Mouse (Mus musculus): ENCODE data around the gene Gimap9. TPM values are rescaled to one million over a fixed set of nuclear protein-coding genes. Genes with fewer than 3 reads are reported as not detected.
"Not testable (repeated sequence)": the region's sequence is repeated elsewhere in the genome, so short reads cannot be mapped to it uniquely, and the experiment has no call there.

The Gimap9 gene
- polyA plus RNA-seq, 1 experiment, result 0.65 TPM

- H3K4me3 ChIP-seq (ENCODE audit: insufficient read depth, low read length), result no peak overlapping the region
These were observed 1.0 kb downstream of the Gimap9 start for GRCm38 (mm10) chr6:48676860-48677415.

GRCm38 (mm10) chr6:48677492-48678345 lies 1.8 kb downstream of the Gimap9 start:
- H3K4me1 ChIP-seq (ENCODE audit: control insufficient read depth, insufficient read depth, low read length), result peaks cover 1% of the 10 kb centered on the region; the same call in 1 of the 2 replicates
- H3K27ac ChIP-seq (ENCODE audit: insufficient read depth, low read length), result no peak overlapping the region
- no peak for TF ChIP-seq CTCF (IDR thresholded peaks at IDR 0.05; ENCODE audit: extremely low read depth, insufficient read depth, low read length)
- TF ChIP-seq POLR2A (IDR thresholded peaks at IDR 0.05; ENCODE audit: extremely low read depth, insufficient read depth, low read length), result no peak
- H3K4me3 ChIP-seq (ENCODE audit: insufficient read depth, low read length), result no peak overlapping the region

More at GRCm38 (mm10) chr6:48676860-48677415, 1.0 kb downstream of the Gimap9 start:
- Histone ChIP-seq H3K27ac (ENCODE audit: insufficient read depth, low read length) (no peak overlapping the region), H3K4me1 (ENCODE audit: control insufficient read depth, insufficient read depth, low read length) (no peaks in the 10 kb centered on the region)
- TF ChIP-seq POLR2A (IDR thresholded peaks at IDR 0.05; ENCODE audit: extremely low read depth, insufficient read depth, low read length) (no peak), CTCF (IDR thresholded peaks at IDR 0.05; ENCODE audit: extremely low read depth, insufficient read depth, low read length) (no peak)

- Histone ChIP-seq H3K4me1 (ENCODE audit: control insufficient read depth, insufficient read depth, low read length) (peaks cover 1% of the 10 kb centered on the region; the same call in 1 of the 2 replicates), H3K4me3 (ENCODE audit: insufficient read depth, low read length) (no peak overlapping the region), H3K27ac (ENCODE audit: insufficient read depth, low read length) (no peak overlapping the region)
- TF ChIP-seq POLR2A (IDR thresholded peaks at IDR 0.05; ENCODE audit: extremely low read depth, insufficient read depth, low read length) (no peak), CTCF (IDR thresholded peaks at IDR 0.05; ENCODE audit: extremely low read depth, insufficient read depth, low read length) (no peak)
These were observed 2.5 kb downstream of the Gimap9 start for GRCm38 (mm10) chr6:48678391-48678790.

GRCm38 (mm10) chr6:48679701-48680100 lies 3.8 kb downstream of the Gimap9 start:
- H3K4me1 ChIP-seq (ENCODE audit: control insufficient read depth, insufficient read depth, low read length), result peaks cover 1% of the 10 kb centered on the region; the same call in 1 of the 2 replicates
- H3K27ac ChIP-seq (ENCODE audit: insufficient read depth, low read length), result no peak overlapping the region
- TF ChIP-seq POLR2A (IDR thresholded peaks at IDR 0.05; ENCODE audit: extremely low read depth, insufficient read depth, low read length) (no peak), CTCF (IDR thresholded peaks at IDR 0.05; ENCODE audit: extremely low read depth, insufficient read depth, low read length) (no peak)

GRCm38 (mm10) chr6:48680421-48680820 lies 4.5 kb downstream of the Gimap9 start:
- H3K4me3 ChIP-seq (ENCODE audit: insufficient read depth, low read length), result no peak overlapping the region
- TF ChIP-seq CTCF (IDR thresholded peaks at IDR 0.05; ENCODE audit: extremely low read depth, insufficient read depth, low read length) (no peak), POLR2A (IDR thresholded peaks at IDR 0.05; ENCODE audit: extremely low read depth, insufficient read depth, low read length) (no peak)
- H3K27ac ChIP-seq (ENCODE audit: insufficient read depth, low read length), result no peak overlapping the region
- H3K4me1 ChIP-seq (ENCODE audit: control insufficient read depth, insufficient read depth, low read length), result peaks cover 1% of the 10 kb centered on the region; the same call in 1 of the 2 replicates

More at GRCm38 (mm10) chr6:48679701-48680100, 3.8 kb downstream of the Gimap9 start:
- H3K4me3 ChIP-seq (ENCODE audit: insufficient read depth, low read length), result no peak overlapping the region

- H3K27ac ChIP-seq (ENCODE audit: insufficient read depth, low read length), result no peak overlapping the region; the same call in 1 of the 2 replicates
- no peak overlapping the region for H3K4me3 ChIP-seq (ENCODE audit: insufficient read depth, low read length)
- H3K4me1 ChIP-seq (ENCODE audit: control insufficient read depth, insufficient read depth, low read length), result peaks cover 1% of the 10 kb centered on the region; the same call in 1 of the 2 replicates
- TF ChIP-seq POLR2A (IDR thresholded peaks at IDR 0.05; ENCODE audit: extremely low read depth, insufficient read depth, low read length) (no peak), CTCF (IDR thresholded peaks at IDR 0.05; ENCODE audit: extremely low read depth, insufficient read depth, low read length) (no peak)
These were observed 5.7 kb downstream of the Gimap9 start for GRCm38 (mm10) chr6:48681472-48682090.

- TF ChIP-seq POLR2A (IDR thresholded peaks at IDR 0.05; ENCODE audit: extremely low read depth, insufficient read depth, low read length) (no peak), CTCF (IDR thresholded peaks at IDR 0.05; ENCODE audit: extremely low read depth, insufficient read depth, low read length) (no peak)
- Histone ChIP-seq H3K4me1 (ENCODE audit: control insufficient read depth, insufficient read depth, low read length) (peaks cover 1% of the 10 kb centered on the region; the same call in 1 of the 2 replicates), H3K4me3 (ENCODE audit: insufficient read depth, low read length) (no peak overlapping the region), H3K27ac (ENCODE audit: insufficient read depth, low read length) (no peak overlapping the region)
These were observed 6.3 kb downstream of the Gimap9 start for GRCm38 (mm10) chr6:48682271-48682670.

- not testable (repeated sequence) for H3K4me3 ChIP-seq (ENCODE audit: insufficient read depth, low read length); H3K27ac ChIP-seq (ENCODE audit: insufficient read depth, low read length); H3K4me1 ChIP-seq (ENCODE audit: control insufficient read depth, insufficient read depth, low read length)
These were observed 7.4 kb downstream of the Gimap9 start for GRCm38 (mm10) chr6:48683263-48683821.

GRCm38 (mm10) chr6:48684319-48684718 lies 8.4 kb downstream of the Gimap9 start, which contains the start of gene Gimap4:
Gene Gimap4 (plus strand): TSS chr6:48684549.
- TF ChIP-seq CTCF (IDR thresholded peaks at IDR 0.05; ENCODE audit: extremely low read depth, insufficient read depth, low read length), result no peak
- TF ChIP-seq POLR2A (IDR thresholded peaks at IDR 0.05; ENCODE audit: extremely low read depth, insufficient read depth, low read length), result no peak
- Histone ChIP-seq H3K27ac (ENCODE audit: insufficient read depth, low read length) (no peak within 1 kb of the TSS), H3K4me1 (ENCODE audit: control insufficient read depth, insufficient read depth, low read length) (peaks cover 1% of the 10 kb centered on the region; the same call in 1 of the 2 replicates), H3K4me3 (ENCODE audit: insufficient read depth, low read length) (no peak within 1 kb of the TSS)
